Mouse (Mus musculus): ENCODE measurements around the gene Grhl1.
"Not testable (repeated sequence)": the region's sequence is repeated elsewhere in the genome, so short reads cannot be mapped to it uniquely, and the experiment has no call there.

Grhl1 gene

DNA sequence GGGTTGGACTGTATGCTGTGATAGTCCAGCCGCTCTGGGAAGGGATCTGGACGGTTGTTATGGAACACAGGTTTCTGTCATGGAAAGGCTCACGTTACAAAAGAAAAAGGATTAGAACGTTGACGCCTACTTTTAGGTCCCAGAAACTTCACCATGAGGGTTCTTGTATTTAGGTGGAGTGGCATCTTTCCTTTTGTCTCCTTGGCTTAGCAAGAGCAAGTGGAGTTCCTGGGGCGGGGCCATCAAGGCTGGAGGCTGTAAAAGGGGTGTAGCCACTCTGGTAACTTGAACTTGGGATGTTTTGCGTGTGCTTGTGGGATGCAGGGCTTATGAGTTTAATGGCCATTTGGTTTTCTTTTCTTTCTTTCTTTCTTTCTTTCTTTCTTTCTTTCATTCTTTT, 18.3 kb downstream of the Grhl1 start:
- no peak for DNase-seq (ENCODE audit: low spot score in 2 of 2)

DNA sequence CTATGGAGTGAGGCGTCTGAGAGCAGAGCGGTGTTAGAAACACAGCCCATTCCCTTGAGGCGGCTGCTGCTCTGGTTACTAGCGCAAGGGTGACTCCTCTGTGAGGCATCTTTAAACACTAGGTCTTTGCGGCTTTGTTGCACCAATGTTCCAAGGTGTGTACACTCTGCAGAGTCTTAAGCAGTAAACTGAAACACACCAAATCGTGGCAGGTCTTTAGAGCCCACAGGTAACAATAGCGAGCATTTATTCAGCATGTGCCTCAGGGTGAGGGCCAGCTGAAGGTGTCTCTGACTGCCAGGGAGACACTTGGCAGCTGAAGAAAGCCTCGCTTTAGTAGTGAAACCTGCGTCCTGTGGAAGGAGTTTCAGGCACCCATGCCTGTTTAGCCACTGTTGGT, 20.0 kb downstream of the Grhl1 start:
- no peak for DNase-seq (ENCODE audit: low spot score in 2 of 2)

DNA sequence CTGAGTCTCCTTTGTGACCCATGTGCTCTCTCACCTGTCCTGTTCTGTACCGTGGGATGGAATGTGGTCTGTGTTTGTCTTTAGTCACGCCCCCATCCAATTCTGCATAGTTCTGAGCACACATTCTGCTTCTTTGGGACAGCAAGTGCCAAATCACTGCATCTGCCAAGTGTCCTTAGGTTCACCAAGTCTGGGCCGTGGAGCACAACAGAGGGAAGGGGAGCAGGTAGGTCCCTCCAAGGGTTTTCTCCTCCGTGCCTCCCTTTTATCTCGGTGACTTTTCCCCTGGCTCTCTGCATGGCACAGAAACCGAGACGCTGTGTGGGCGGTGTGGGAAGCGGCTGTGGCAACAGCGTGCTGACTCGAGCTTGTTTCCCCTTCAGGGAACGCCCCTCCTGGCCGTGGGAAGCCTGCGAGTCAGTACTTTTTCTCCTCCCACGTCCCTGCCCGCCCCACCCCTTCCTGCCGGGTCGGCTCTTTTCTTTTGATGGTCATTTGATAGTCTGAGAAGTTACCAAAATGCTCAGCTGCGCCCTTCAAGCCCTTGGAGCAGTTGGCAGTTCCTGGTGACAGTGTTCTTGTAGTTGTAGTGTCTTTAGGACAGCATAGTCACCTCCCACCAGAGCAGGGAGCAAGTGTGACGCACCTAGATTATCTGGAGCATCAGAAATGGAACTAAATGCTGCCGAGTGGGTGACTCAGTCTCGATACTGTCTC, 21.0 kb downstream of the Grhl1 start:
- peak; percentile 68 to 69 for DNase-seq (ENCODE audit: low spot score in 2 of 2)

DNA sequence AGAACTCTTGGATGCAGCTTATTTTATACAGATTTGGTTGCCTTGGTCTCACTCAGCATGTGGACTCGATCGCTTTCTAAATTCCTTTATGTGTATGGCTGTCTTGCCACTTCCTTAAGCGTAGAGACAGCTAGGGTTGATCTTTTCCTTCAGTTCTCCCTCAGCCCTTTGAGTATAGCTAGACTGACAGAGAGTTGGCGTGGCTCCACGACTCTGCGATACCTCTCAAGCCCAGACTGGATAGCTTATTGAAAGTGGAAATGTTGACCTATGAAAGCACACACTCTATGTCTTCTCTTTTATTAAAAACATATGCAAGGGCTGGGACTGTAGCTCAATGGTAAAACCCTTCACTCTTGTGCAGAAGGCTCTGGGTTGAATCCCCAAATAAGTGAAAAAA, 25.3 kb downstream of the Grhl1 start:
- DNase-seq (ENCODE audit: low spot score in 2 of 2): no peak

DNA sequence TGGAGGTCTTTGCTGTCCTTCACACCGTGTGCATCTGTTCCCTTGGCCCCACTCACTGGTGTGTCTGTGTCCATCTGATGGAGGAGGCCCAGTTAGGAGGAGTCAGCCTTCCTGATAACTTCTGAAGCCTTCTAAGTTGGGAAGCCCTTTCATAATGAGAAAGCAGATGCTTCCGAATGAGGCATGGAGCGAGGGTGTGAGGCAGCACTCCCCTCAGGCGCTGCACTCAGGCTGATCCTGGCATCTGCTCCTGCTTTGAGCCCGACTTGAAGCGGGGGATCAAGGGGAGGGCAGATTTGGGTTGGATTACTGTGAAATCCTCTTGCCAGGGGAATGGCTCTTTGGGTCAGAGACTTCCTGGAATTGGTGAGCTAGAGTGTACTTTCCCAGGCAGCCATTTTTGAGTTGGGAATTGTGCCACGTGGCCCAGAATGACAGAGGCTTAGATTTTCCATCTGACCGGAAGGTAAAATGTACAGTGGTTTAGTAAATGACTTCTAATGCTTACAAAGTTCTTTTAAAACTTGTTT, 27.3 kb downstream of the Grhl1 start:
- no peak for DNase-seq (ENCODE audit: low spot score in 2 of 2)

DNA sequence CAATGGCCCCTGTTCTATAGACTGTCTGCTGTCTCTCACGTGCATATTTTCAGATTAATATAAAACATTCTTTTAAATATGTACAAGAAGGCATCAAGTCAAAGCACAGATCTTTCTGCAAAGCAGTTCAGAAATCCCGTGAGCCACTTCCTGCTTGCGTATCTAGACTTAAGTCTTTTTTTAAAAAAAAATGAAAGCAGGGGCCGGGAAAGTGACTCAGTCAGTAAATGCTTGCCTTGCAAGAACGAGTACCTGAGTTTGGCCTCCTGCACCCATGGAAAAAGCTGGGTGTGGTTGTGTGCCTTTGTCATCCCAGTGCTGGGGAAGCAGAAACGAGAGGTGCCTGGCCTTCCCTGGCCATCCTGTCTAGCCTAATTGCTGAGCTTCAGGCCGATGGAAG, 28.0 kb downstream of the Grhl1 start:
- DNase-seq (ENCODE audit: low spot score in 2 of 2): no peak

DNA sequence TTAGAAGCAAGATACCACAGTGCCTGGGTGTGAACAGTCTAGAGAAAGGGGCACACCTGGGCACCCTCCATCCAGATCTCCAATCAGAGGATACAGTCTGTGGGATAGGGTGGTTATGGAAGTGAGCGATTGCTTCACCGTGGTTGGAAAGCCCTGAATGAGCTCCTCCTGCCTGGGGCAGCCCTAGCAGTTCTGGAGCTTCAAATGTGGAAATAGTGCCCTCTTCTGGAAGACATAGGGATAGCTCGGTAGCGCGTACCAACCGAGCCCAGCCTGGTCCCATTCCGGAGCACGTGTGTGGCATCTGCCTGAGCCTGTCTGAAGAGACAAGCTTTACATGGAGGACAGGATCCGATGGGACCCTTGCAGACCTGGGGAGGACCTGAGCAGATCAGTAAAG, 28.7 kb downstream of the Grhl1 start:
- peak; percentile 82 for DNase-seq (ENCODE audit: low spot score in 2 of 2)

DNA sequence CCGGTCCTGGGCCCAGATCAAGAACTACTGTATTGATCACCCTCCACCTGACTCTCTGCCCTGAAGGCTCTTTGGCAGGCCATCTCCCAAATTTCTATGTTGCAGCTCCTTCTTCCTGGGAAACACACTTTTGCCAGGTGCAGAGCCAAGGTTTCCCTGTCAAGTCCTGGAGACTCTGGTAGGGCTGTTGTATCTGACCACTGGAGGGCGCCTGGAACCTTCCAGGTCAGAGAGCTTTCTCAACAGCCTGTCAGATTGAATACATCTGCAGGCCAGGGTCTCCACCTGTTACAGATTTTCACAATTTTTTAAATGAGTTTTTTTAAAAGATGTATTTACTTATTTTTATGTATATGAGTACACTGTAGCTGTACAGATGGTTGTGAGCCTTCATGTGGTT, 31.2 kb downstream of the Grhl1 start:
- peak; percentile 73 for DNase-seq (ENCODE audit: low spot score in 2 of 2)

DNA sequence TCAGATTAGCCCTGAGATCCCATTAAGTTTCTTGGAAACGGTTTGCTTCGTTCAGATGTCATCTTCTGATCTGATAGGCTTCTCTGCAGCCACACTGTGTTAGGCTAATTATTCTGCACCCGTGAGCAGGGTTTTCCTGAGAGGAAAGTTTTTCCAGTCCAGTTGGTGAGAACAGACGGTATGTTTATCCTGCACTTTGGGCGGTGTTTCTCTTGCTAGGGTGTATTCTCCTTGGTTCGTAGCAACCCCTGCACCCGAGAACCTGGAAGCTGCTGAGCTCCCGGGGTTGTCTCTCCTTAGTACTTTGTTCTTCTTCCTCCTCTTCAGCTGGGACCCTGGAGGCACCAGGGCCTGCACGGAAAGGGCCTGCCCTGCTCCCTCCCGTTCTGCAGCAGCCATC, 34.1 kb downstream of the Grhl1 start:
- DNase-seq (ENCODE audit: low spot score in 2 of 2): no peak

DNA sequence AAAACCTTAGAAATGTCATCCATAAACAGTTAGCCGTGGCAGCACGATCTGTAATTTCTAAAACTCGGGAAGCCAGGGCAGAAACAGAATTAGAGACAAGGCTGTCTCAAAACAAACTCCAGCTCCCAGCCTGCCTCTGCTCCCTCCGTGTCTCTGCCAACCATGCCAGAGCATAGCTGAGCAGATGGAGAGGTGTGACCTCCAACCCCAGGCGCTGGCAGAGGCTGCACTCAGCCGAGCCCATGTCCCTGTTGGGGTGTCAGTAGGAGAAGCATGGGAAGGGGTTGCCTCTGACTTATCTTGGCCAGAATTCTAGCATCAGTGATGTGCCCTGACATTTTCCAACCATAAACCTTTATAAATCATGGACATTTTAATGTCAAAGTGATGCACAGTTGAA, 40.5 kb downstream of the Grhl1 start:
- DNase-seq (ENCODE audit: low spot score in 2 of 2): no peak

DNA sequence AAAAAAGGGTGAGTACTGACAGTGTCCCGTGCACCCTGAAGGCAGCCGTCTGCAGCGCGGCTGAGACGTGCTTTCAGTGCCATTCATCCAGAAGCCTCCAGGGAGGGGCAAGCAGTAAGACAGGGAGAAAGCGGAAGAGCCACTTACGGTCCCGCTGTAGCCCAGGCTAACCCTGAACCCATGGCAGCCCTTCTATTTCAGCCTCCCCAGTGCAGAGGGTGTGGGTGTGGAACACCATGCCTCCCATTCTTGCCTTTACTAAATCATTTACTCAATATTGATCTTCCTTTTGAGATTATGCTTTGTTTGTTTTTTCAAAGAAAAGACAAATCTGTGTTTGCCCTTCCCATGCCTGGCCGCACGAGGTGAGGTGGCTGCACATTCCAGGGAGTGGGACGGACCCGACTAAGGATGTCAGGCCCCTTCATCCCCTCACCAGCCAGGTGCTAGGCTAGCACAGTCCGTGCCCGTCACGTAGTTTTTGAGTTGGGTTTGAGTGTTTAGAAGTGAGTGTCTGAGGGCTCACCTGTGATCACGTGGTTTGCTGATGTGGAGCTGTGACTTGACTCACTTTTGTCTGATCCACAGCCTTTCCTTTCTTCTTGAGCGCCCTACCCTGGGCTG, 42.5 kb downstream of the Grhl1 start:
- no peak for DNase-seq (ENCODE audit: low spot score in 2 of 2)

DNA sequence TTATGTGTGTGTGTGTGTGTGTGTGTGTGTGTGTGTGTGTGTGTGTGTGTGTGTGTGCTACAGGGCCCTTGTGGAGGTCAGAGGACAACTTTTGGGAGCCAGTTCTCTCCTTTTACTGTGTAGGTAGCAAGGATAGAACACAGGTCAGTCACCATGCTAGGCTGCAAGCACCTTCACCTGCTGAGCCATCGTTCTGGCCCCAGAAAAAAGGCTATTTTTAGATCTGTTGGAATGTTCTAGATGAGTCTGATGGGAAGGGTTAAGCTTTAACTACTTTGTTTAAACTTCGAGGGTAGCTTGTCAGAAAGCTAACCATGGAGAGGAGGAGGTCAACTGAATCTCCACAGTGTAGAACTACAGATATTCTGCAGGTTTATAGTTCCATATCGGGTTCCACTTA, 43.1 kb downstream of the Grhl1 start:
- no peak for DNase-seq (ENCODE audit: low spot score in 2 of 2)

DNA sequence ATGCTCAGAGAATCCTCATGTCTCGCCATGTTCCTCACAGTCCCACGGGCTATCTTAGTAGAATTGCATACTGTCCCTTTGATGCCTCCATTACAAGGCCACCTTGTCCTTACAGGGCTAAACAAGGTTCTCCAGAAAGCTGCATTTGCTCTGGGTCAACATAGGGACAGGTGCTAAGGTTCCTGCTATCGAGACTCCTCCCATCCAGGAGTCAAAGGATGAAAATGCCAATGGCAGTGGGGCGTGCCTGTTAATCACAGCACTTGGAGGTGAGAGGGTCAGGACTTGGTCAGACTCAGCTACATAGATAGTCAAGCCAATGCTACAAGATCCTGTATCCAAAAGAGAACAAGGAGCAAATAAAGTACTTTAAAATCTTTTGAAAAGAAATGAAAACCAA, 47.4 kb downstream of the Grhl1 start:
- DNase-seq (ENCODE audit: low spot score in 2 of 2): no peak

DNA sequence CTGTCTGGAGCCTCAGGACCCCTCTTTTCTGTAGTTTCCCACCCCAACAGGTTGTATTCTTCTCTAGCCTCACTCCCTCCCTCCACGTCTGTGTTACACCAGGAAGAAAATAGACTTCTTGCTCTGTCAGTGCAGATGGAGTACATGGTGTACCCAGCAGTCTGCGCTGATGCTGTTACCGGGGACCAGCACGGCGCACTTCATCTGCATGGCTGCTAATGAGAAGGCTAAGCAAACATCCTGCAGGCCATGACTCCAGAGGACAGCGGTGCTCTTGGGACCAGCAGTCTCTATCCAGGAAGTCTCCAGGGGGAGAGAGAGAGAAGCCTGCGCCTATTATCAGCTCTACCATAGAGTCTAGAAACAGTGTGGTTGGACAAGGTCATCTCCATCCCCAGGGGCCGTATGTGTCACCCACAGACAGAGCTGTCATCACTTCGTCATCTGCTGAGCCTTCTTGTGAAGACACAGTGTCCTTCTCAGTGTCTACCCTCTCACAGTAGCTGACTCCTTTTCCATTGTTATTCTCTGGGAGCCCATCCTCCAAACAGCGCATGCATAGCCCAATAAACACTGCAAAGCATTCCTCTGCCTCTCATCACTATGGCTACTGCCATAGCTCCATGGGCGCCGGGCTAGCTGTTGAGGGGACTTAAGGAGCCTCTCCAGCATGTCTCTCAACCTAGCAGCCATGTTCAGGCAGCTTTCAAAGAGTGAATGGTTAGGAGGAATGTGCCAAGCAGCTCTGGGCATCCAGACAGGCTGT, 51.6 kb downstream of the Grhl1 start:
- DNase-seq (ENCODE audit: low spot score in 2 of 2): no peak

DNA sequence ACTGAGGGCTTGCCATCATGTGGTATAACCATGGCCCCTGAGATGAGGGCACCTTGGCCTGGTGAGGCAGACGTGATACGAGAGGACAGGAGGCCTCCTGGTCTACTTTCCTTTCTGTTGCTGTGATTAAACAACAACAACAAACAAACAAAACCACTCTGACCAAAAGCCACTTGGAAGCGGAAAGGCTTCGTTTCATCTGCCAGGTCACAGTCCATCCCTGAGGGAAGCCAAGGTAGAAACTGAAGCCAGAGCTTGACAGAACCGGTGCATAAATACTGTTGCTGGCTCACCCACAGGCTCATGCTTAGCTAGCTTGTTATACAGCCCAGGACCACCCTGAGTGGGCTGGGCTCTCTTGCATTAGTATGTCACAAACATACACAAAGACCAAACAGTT, 54.3 kb downstream of the Grhl1 start:
- DNase-seq (ENCODE audit: low spot score in 2 of 2): no peak

DNA sequence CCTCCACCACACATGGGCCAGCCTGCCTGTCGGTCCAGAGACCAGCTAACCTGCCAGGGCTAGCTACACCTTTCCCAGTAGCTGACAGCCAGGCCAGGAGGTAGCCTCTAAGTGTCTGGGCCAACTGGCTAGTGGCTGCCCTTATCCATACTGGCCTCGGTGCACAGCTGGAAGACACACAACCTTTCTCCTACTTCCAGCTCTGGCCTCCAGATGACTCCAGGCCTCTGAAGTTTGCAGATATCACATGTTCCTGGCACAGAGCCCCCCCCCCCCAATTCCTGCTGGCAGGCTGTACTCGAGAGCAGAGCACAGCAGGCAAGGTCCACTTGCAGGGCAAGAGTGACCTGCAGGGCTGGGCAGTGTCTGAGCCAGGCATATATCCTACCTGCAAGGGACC, 55.1 kb downstream of the Grhl1 start:
- DNase-seq (ENCODE audit: low spot score in 2 of 2): no peak

DNA sequence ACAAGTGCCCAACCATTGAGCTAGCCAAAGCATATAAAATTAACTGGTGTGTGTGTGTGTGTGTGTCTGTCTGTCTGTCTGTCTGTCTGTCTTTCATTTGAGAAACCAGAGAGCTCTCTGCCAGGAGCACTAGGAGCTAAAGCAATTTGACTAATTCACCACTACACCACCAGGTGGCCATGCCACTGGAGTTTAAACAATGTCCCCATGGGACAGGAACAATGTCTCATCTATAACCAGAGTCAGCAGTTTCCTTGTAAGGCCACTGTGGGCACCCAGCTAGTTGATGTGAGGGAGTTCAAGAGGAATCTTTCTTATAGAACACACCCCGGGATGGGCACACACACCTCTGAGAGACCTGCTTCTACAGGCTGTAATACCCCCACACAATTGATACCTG, 58.1 kb downstream of the Grhl1 start:
- DNase-seq (ENCODE audit: low spot score in 2 of 2): peak in 1 of 2 experiments; percentile 21

DNA sequence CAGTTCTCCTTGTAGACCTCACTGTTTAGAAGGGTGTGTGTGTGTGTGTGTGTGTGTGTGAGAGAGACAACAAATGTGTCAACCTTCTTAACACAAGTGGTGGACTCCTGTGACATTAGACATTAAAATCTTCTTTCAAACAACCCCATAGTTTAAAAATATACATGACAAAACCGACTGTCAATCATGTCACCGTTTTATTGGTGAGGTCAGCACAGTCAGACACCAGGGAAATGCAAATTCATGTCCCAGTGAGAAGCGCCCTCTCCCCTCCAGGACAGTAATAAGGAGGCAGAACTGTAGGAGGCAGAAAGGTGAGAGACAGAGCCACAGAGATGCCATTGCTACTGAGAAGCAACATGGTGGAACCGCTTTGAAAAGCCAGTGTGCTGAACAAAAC, 60.3 kb downstream of the Grhl1 start:
- DNase-seq (ENCODE audit: low spot score in 2 of 2): no peak

DNA sequence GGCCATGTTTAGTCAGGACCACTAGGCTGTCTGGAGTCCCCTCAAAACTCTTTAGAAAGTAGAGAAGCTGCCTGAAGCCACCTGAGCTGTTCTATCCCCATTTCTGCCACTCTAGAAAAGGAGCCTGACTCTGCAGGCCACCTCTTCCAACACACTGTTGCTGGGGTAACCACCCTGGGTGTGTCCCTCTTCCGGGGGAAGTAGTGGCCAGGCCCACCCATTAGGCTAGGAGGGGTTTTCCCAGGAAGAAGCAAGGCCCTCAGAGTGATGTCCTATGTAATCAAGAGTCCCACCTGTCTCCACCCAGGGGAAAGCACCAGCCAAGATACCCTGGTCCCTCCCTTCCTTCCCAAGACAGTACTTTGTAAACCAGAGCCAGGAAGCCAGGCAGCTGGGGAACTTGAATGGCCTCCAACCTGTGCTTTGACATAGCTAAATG, 61.7 kb downstream of the Grhl1 start:
- DNase-seq (ENCODE audit: low spot score in 2 of 2): no peak

DNA sequence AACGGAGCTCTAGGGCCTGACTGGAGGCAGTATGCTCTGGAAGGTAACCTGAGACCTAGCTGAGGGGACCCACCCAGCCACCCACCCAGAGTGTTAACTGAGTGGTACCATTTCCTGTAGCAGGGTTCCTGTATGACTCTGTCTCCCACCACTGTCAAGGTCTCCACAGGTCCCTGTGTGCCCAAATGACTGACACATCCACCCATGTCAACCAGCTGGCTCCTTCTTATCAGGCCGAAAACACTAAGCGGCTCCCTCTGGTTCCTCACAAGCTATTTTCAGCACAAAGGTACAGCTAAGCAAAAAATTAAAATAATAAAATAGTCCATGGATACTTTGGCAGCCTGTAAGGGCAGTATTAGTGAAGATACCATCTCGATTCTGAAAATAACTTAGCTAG, 62.1 kb downstream of the Grhl1 start:
- no peak for DNase-seq (ENCODE audit: low spot score in 2 of 2)

DNA sequence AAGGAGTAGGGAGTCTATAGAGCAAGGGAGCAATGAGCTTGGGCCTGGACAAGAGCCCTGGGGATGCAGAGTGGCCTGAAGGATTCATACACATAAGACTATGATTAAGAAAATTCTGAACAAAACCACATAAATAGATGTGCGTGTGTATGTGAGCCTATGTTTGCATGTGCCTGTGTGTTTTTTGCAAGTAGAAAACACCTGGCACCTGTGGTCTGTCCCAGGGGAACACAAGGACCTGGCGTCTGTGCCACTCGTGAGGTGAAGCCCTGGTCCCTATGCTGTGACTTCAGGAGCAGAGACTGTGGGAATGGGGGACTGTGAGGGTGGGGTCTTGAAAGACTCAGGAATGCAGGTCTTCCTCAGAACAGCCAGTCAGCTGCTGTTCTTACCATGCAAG, 62.6 kb downstream of the Grhl1 start:
- DNase-seq (ENCODE audit: low spot score in 2 of 2): no peak

DNA sequence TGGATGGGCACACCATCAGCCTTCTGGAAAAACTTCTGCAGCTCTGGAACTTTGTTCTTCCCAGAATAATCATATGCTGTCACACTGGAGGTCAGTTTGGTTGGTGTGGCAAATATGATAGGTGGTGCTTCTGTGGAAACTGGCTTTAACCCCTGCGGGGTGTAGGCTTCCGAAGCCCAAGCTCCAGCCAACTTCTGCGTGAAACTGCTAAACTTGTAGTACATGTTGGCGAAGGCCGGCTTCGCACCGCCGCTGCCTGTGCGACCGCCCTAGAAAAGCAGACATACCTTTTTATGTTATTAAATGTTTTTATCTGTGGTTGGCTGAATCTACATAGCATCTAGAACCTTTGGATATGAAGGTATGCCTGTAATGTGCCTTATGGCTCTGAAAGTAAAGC, 66.7 kb downstream of the Grhl1 start:
- DNase-seq (ENCODE audit: low spot score in 2 of 2): not testable (repeated sequence)

DNA sequence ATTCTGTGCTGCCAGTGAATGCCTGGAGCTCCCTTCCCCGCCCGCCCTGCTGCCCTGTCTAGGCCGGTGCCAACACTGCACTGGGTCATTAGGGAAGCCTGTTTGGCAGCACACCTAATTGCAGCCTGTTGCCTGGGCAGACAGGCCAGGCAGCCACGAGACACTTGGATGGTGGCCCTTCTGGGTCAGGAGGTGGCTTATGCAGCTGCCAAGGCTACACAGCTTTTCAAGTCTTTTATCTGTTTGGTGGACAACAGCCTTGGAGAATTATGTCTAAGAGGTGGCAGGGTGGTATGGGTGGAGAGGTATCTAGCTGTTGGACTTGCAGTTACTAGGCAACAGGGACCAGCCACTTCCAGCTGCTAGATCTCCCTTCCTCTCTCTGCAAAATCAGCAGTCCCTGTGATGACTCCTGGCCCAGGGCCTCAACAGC, 70.3 kb downstream of the Grhl1 start:
- DNase-seq (ENCODE audit: low spot score in 2 of 2): peak; percentile 47 to 64
